ENCODE assay signal across 18 mouse cellular contexts in genomic region chr2:130618972-130619371, GRCm38 (mm10). TPM values are rescaled to one million over a fixed set of nuclear protein-coding genes. Genes with fewer than 3 reads are reported as not detected.
"Had no signal": no experiment of that assay in that cellular context is flagged by ENCODE, and none has a peak within 500 bp of the region (broad histone marks: within the 10 kb centered on the region; RNA-seq: fewer than 3 reads in every experiment).

No protein-coding gene starts in this region.

- H3K4me1 ChIP-seq: limb, embryonic 13.5 days; midbrain, embryonic 12.5 days; neural tube, embryonic 13.5 days had no signal

- H3K9me3 ChIP-seq: limb, embryonic 13.5 days; midbrain, embryonic 12.5 days; neural tube, embryonic 13.5 days had no signal

- H3K4me2 ChIP-seq: limb, embryonic 13.5 days; midbrain, embryonic 12.5 days; neural tube, embryonic 13.5 days had no signal

- H3K27ac ChIP-seq: hindbrain, postnatal 0 days; limb, embryonic 13.5 days; liver, embryonic 14.5 days; midbrain, embryonic 12.5 days; neural tube, embryonic 13.5 days had no signal

- DNase-seq: left cerebral cortex, postnatal 4 days; lung, adult 18-20 months; retina, postnatal 1 day; right cerebral cortex, postnatal 4 days; spleen, adult 18-20 months; thymus, adult 18-20 months; thymus, postnatal 14 days had no signal

- H3K4me3 ChIP-seq: limb, embryonic 13.5 days; midbrain, embryonic 12.5 days; neural tube, embryonic 13.5 days had no signal

- ATAC-seq: hindbrain, postnatal 0 days; midbrain, embryonic 16.5 days had no signal

- H3K27me3 ChIP-seq: limb, embryonic 13.5 days; midbrain, embryonic 12.5 days; neural tube, embryonic 13.5 days had no signal

- H3K9ac ChIP-seq: limb, embryonic 13.5 days; liver, embryonic 14.5 days; midbrain, embryonic 12.5 days; neural tube, embryonic 13.5 days had no signal

RNA-seq across cellular contexts. Expression of gene Avp, which starts 36.6 kb away (rescaled TPM):
- polyA plus RNA-seq: intestine, embryonic 14.5 days; limb, embryonic 13.5 days; liver, adult 2 months; liver, embryonic 14.5 days; lung, embryonic 16.5 days; midbrain, embryonic 12.5 days; stomach, embryonic 14.5 days; urinary bladder, adult 2 months had no signal

RNA-seq across cellular contexts. Expression of gene Oxt, which starts 43.0 kb away (rescaled TPM):
- polyA plus RNA-seq: hindbrain, postnatal 0 days; intestine, embryonic 14.5 days; limb, embryonic 13.5 days; liver, adult 2 months; liver, embryonic 14.5 days; lung, embryonic 16.5 days; midbrain, embryonic 12.5 days; neural tube, embryonic 13.5 days; stomach, embryonic 14.5 days; urinary bladder, adult 2 months had no signal
